Comparison of ENCODE assay signal across 14 mouse cellular contexts in genomic region chr7:51503940-51504339, GRCm38 (mm10). TPM values are rescaled to one million over a fixed set of nuclear protein-coding genes. Genes with fewer than 3 reads are reported as not detected.
DNase-seq lines count a peak whose midpoint lies in the region; ATAC-seq and TF ChIP-seq lines count a peak whose summit lies in the region.
"Had no signal": no experiment of that assay in that cellular context is flagged by ENCODE, and none has a peak within 500 bp of the region (broad histone marks: within the 10 kb centered on the region; RNA-seq: fewer than 3 reads in every experiment).

No protein-coding gene starts in this region.

- no peaks in the 10 kb centered on the region for H3K4me1 ChIP-seq in embryonic facial prominence, embryonic 14.5 days (ENCODE audit: control insufficient read depth, insufficient read depth, low read length)
- no peaks in the 10 kb centered on the region for H3K4me1 ChIP-seq in lung, postnatal 0 days (ENCODE audit: insufficient read depth, low read depth, low read length)

- DNase-seq in retina, embryonic 14.5 days (ENCODE audit: low spot score): peak; percentile 5
- no peak for DNase-seq in retina, postnatal 1 day
- DNase-seq in embryonic facial prominence, embryonic 14.5 days (ENCODE audit: low spot score): peak; percentile 61
- DNase-seq in kidney, postnatal 36 days: peak; percentile 17 to 27
- no peak for DNase-seq in spleen, postnatal 4 days (ENCODE audit: low spot score in 2 of 2)
- DNase-seq in right cerebral cortex, postnatal 14 days: no peak
- no peak for DNase-seq in lung, postnatal 0 days (ENCODE audit: low spot score)
- DNase-seq in heart, postnatal 4 days: no peak
- DNase-seq: cerebellum, adult 18-20 months; lung, postnatal 36 days had no signal

- no peak for TF ChIP-seq EP300 in lung, postnatal 0 days (IDR thresholded peaks at IDR 0.05)

- H3K9ac ChIP-seq in embryonic facial prominence, embryonic 14.5 days (ENCODE audit: low read depth, low read length): no peak overlapping the region
- H3K9ac ChIP-seq in lung, postnatal 0 days (replicated peaks; ENCODE audit: low read depth): no peak overlapping the region

- H3K27ac ChIP-seq in embryonic facial prominence, embryonic 14.5 days (replicated peaks; ENCODE audit: low read depth, low read length): no peak overlapping the region
- H3K27ac ChIP-seq in lung, postnatal 0 days (ENCODE audit: low read length): no peak overlapping the region
- H3K27ac ChIP-seq: heart, embryonic 10.5 days had no signal

- H3K4me2 ChIP-seq in embryonic facial prominence, embryonic 14.5 days (ENCODE audit: low read depth, low read length): no peak overlapping the region
- no peak overlapping the region for H3K4me2 ChIP-seq in lung, postnatal 0 days (replicated peaks; ENCODE audit: low read depth, low read length)

- no peaks in the 10 kb centered on the region for H3K27me3 ChIP-seq in embryonic facial prominence, embryonic 14.5 days (replicated peaks; ENCODE audit: control insufficient read depth, insufficient read depth, low read length)
- no peaks in the 10 kb centered on the region for H3K27me3 ChIP-seq in lung, postnatal 0 days (replicated peaks; ENCODE audit: insufficient read depth, low read length)

- peak; percentile 75; the same call in 1 of the 2 replicates for ATAC-seq in embryonic facial prominence, embryonic 14.5 days (ENCODE audit: low read depth)
- ATAC-seq in lung, postnatal 0 days: no peak; the same call in 1 of the 2 replicates
- ATAC-seq: CD4-positive, CD25-positive, alpha-beta regulatory T cell, adult 4 months had no signal

- H3K9me3 ChIP-seq in embryonic facial prominence, embryonic 14.5 days (ENCODE audit: control insufficient read depth, low read length): no peaks in the 10 kb centered on the region
- no peaks in the 10 kb centered on the region for H3K9me3 ChIP-seq in lung, postnatal 0 days (ENCODE audit: low read length)
- H3K9me3 ChIP-seq: heart, embryonic 10.5 days had no signal

- 16% methylated on average over 2 of the region's 2 CpGs for WGBS in embryonic facial prominence, embryonic 14.5 days
- WGBS in lung, postnatal 0 days: 30% methylated on average over 2 of the region's 2 CpGs

- no peak overlapping the region for H3K4me3 ChIP-seq in embryonic facial prominence, embryonic 14.5 days (ENCODE audit: low read depth, low read length)
- no peak overlapping the region for H3K4me3 ChIP-seq in lung, postnatal 0 days (ENCODE audit: low read depth, low read length)
- H3K4me3 ChIP-seq: heart, embryonic 10.5 days had no signal

- TF ChIP-seq CTCF in lung, postnatal 0 days (IDR thresholded peaks at IDR 0.05): no peak

- no peaks in the 10 kb centered on the region for H3K36me3 ChIP-seq in embryonic facial prominence, embryonic 14.5 days (ENCODE audit: control insufficient read depth, insufficient read depth, low read length)
- no peaks in the 10 kb centered on the region for H3K36me3 ChIP-seq in lung, postnatal 0 days (ENCODE audit: insufficient read depth, low read length)
- H3K36me3 ChIP-seq: heart, embryonic 10.5 days had no signal

RNA-seq across cellular contexts. Expression of gene Ano5, which starts 6.9 kb away (rescaled TPM):
- polyA plus RNA-seq in embryonic facial prominence, embryonic 14.5 days (2014; fragmentation: Nextera tagmentation; extraction: Ambion mirVana): 0.84 and 0.89 TPM in 2 replicates
- polyA plus RNA-seq in lung, postnatal 0 days (2015; fragmentation: Nextera tagmentation; extraction: Ambion mirVana): 0.07 TPM in 2 replicates
- total RNA-seq in heart, postnatal 4 days (2021): under 1 TPM; 0.11 to 0.26 TPM
- total RNA-seq: neutrophil, adult 5-6 weeks had no signal
- polyA plus RNA-seq: liver, embryonic 16.5 days had no signal

Comparison
In these comparisons a context has a peak if more than half of its experiments do, and no peak if none do; other contexts are left out.
1. DNase-seq: peak in retina, embryonic 14.5 days (single experiment), embryonic facial prominence, embryonic 14.5 days (single experiment) and kidney, postnatal 36 days (2 of 2); none in retina, postnatal 1 day (single experiment), spleen, postnatal 4 days (0 of 2), right cerebral cortex, postnatal 14 days (single experiment), lung, postnatal 0 days (single experiment) and heart, postnatal 4 days (single experiment).